ENCODE assay signal across 32 mouse cellular contexts in genomic region chr6:85581688-85582087, GRCm38 (mm10).
"Had no signal": no experiment of that assay in that cellular context is flagged by ENCODE, and none has a peak within 500 bp of the region (broad histone marks: within the 10 kb centered on the region; RNA-seq: fewer than 3 reads in every experiment).

No protein-coding gene starts in this region.

- DNase-seq: left cerebral cortex, postnatal 4 days; liver; liver, embryonic 13.5 days; liver, postnatal 0 days; lung, adult 18-20 months; lung, adult 2 months; lung, embryonic 14.5 days; lung, postnatal 10 days; lung, postnatal 14 days; lung, postnatal 36 days; lung, postnatal 4 days; midbrain, embryonic 14.5 days had no signal

- H3K27me3 ChIP-seq: limb, embryonic 12.5 days; limb, embryonic 13.5 days; limb, embryonic 15.5 days; liver, embryonic 12.5 days; lung, embryonic 15.5 days; midbrain, embryonic 13.5 days; midbrain, embryonic 15.5 days; neural tube, embryonic 12.5 days had no signal

- H3K9me3 ChIP-seq: limb, embryonic 10.5 days; limb, embryonic 12.5 days; limb, embryonic 13.5 days; limb, embryonic 15.5 days; liver, embryonic 12.5 days; liver, embryonic 13.5 days; liver, embryonic 15.5 days; lung, embryonic 15.5 days; megakaryocyte, embryonic 14.5 days; midbrain, embryonic 10.5 days; midbrain, embryonic 12.5 days; midbrain, embryonic 13.5 days; midbrain, embryonic 15.5 days; neural tube, embryonic 12.5 days had no signal

- H3K4me1 ChIP-seq: limb, embryonic 10.5 days; limb, embryonic 12.5 days; limb, embryonic 13.5 days; limb, embryonic 15.5 days; liver, embryonic 13.5 days; liver, embryonic 15.5 days; lung, embryonic 15.5 days; megakaryocyte, embryonic 14.5 days; midbrain, embryonic 10.5 days; midbrain, embryonic 12.5 days; midbrain, embryonic 13.5 days; midbrain, embryonic 15.5 days; neural tube, embryonic 12.5 days had no signal

- ATAC-seq: liver, embryonic 12.5 days; liver, postnatal 0 days; lung, postnatal 0 days; midbrain, embryonic 13.5 days; midbrain, embryonic 15.5 days; midbrain, embryonic 16.5 days had no signal

- H3K9ac ChIP-seq: limb, embryonic 12.5 days; limb, embryonic 13.5 days; limb, embryonic 15.5 days; liver, embryonic 12.5 days; liver, embryonic 13.5 days; liver, embryonic 14.5 days; liver, embryonic 15.5 days; liver, postnatal 0 days; lung, embryonic 14.5 days; lung, embryonic 15.5 days; midbrain, embryonic 12.5 days; midbrain, embryonic 13.5 days; midbrain, embryonic 15.5 days; neural tube, embryonic 12.5 days had no signal

- H3K4me3 ChIP-seq: limb, embryonic 10.5 days; limb, embryonic 12.5 days; limb, embryonic 13.5 days; limb, embryonic 15.5 days; liver, embryonic 12.5 days; liver, embryonic 13.5 days; liver, embryonic 15.5 days; lung, embryonic 15.5 days; megakaryocyte, embryonic 14.5 days; midbrain, embryonic 10.5 days; midbrain, embryonic 12.5 days; midbrain, embryonic 13.5 days; midbrain, embryonic 15.5 days; myocyte; neural tube, embryonic 12.5 days had no signal

- H3K4me2 ChIP-seq: limb, embryonic 12.5 days; limb, embryonic 13.5 days; limb, embryonic 15.5 days; liver, embryonic 11.5 days; liver, embryonic 12.5 days; liver, embryonic 13.5 days; liver, embryonic 15.5 days; lung, embryonic 14.5 days; lung, embryonic 15.5 days; midbrain, embryonic 11.5 days; midbrain, embryonic 12.5 days; midbrain, embryonic 13.5 days; midbrain, embryonic 15.5 days; neural tube, embryonic 12.5 days had no signal

- H3K36me3 ChIP-seq: limb, embryonic 10.5 days; limb, embryonic 12.5 days; limb, embryonic 13.5 days; limb, embryonic 15.5 days; liver, embryonic 12.5 days; liver, embryonic 13.5 days; liver, embryonic 15.5 days; lung, embryonic 15.5 days; midbrain, embryonic 10.5 days; midbrain, embryonic 12.5 days; midbrain, embryonic 13.5 days; midbrain, embryonic 15.5 days; neural tube, embryonic 12.5 days had no signal

- H3K27ac ChIP-seq: limb, embryonic 10.5 days; limb, embryonic 12.5 days; limb, embryonic 13.5 days; limb, embryonic 15.5 days; liver, embryonic 12.5 days; liver, embryonic 13.5 days; liver, embryonic 14.5 days; liver, embryonic 15.5 days; lung, embryonic 15.5 days; macrophage; midbrain, embryonic 10.5 days; midbrain, embryonic 12.5 days; midbrain, embryonic 13.5 days; midbrain, embryonic 15.5 days; neural tube, embryonic 12.5 days had no signal
